Mouse (Mus musculus) liver, postnatal 0 days (tissue): ENCODE measurements at regions not wholly inside any gene's neighbourhood (a gene's known extent, or its start where the extent isn't known, plus 50 kb on each side); places are given as distances from the start of the nearest gene placed in this dataset.

Experiments used
- CTCF ChIP-seq: sonication (generic); IDR thresholded peaks from 2 replicates; pipeline ENCODE4 v1.5.1; 2016; ENCODE audit warnings: antibody characterized with exemption, low read depth
- EP300 ChIP-seq: IDR thresholded peaks from 2 replicates; pipeline ENCODE4 v1.6.1; 2016; ENCODE audit warnings: antibody characterized with exemption, low read depth, mild to moderate bottlenecking

GRCm38 (mm10) chr5:120373426-120373825 lies 58.1 kb upstream of the Lhx5 start:
- TF ChIP-seq CTCF (no peak), EP300 (no peak)
